Mouse (Mus musculus): ENCODE measurements around the gene Stag2. TPM values are rescaled to one million over a fixed set of nuclear protein-coding genes. Genes with fewer than 3 reads are reported as not detected.
A peak's percentile ranks its signal among the peaks of the same experiment; 100 is the strongest.

Stag2 gene
- total RNA-seq (2015; ENCODE audit: low replicate concordance) (57.6 and 65.8 TPM in 2 replicates), total RNA-seq (2017; ENCODE audit: low replicate concordance) (153 and 155 TPM in 2 replicates)

DNA sequence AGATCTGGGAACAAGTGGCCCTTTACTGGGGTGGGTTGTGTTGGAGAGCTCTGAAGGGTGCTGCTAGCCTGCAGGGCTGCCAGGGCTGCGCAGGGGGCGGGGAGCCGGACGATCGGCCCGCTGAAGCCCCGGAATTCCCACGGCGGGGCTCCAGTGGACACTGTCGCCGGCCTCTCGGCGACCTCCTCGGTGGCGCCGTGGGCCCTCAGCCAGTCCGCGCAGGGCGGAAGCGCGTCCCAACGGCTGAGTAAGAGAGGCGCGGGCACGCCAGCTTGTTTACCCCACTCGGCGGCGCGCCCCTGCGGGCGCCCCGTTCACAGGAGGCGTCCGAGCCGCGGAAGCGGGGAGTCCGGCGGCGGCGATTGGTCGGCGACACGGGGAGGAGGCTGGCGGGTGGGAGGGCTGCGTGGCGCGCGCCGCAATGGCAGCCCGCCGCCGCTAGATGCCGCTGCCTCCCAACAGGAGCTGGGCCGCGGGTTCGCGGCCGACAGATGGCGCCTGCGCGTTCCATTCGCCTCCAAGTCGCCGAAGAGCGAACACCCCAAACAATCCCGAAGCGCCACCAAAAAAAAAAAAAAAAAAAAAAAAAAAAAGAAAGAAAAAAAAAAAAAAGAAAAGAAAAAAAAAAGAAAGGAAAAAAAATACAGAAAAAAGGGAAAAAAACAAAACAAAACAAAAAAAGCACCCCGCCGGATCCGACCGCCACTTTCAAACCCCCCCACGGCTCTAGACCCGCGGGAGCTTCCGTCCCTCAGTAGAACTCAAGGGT, at the start of gene Stag2:
TSS of gene Stag2 (plus strand) at position 530 of the 769 bp plus-strand sequence.
- ATAC-seq (replicated peaks; ENCODE audit: low FRiP score, poor library complexity, severe bottlenecking), result peak; percentile 85

DNA sequence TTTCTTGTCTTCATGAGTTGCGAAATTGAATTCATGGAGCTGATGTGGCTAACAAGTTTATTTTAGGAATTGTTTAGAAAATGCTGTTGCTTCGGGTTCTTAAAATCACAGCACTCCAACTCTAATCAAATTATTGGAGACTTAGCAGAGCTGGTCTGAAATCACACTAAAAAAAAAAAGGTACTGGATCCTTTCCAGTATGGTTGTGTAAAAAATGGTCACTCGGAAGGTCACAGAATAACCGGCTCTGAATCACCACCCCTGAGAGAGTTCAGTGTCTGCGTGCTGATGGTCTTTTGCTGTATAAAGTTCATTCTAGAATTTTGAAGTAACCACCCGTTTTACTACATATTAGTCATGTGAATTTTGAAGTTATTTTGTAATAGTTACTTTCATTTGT, 42.0 kb upstream of the Stag2 start:
- ATAC-seq (replicated peaks; ENCODE audit: low FRiP score, poor library complexity, severe bottlenecking), result no peak

DNA sequence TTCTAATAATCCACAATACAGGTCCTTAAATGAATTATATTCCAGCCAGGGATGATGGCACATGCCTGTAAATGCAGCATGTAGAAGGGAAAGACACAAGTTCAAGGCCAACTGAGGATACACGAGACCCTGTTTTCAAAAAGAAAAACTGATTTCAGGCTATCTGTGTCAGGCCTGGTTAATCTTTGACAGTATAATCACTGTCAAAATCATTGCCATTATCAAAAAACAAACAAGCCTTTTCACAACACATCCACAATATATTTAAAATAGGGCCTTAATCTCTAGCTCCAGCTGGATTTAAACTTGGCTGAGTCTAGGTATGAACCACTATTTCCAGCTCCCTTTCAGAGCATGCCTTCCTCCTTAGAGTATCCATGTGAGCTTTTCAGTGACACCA, 38.5 kb upstream of the Stag2 start:
- no peak for ATAC-seq (replicated peaks; ENCODE audit: low FRiP score, poor library complexity, severe bottlenecking)

DNA sequence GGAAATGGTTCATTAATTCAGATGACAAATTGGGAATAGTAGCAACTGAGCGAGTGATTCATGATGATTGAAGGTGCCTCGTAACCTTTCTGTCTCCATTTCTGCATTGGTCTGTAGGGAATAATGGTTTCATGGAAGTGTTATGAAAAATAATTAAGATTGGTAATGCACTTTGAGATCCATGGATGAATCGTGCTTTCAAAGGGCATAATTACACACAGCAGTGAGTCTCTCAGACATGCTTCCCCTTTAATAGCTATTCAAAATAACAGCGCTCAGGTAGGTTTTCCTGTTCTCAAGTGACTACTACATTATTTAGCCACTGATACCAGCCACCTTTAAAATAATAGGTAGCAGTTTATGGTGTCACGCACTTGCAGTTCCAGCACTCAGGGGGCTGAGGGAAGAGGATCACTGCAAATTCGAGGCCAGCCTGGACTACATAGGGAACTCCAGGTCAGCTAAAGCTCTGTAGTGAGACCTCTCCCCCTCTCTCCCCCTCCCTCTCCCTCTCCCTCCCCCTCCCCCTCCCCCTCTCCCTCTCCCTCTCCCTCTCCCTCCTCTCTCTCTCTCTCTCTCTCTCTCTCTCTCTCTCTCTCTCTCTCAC, 29.6 kb upstream of the Stag2 start:
- ATAC-seq (replicated peaks; ENCODE audit: low FRiP score, poor library complexity, severe bottlenecking), result no peak

DNA sequence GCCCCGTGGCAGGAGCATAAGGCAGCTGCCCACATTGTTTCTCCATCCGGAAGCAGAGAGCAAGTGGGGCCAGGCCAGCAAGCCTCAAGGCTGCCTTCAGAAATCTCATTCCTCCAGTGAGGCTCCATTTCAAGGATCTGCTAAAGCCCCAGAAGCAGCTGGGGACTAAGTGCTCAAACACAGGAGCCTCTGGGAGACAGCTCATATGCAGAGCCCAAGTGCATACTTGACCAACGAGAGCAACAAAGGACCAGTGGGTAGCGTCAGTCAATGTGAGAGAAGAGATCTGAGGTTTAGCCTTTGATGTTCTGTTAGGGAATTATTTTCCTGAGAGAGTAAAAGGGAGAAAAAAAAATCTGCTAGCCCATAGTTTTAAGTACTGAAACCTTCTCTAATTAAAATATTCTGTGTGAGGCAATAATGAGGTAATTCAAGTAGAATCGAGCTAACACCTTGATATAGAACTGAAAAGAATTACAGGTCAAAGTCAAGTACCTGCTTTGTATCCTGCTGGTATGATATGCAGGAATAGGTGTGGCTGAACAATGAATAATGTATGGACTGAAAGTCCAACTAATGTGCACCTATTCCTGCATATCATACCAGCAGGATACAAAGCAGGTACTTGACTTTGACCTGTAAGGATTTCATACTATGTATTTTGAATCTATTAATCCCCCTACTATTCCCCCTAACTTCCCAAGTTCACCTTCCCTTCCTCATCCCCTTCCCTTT, 24.0 kb upstream of the Stag2 start:
- no peak for ATAC-seq (replicated peaks; ENCODE audit: low FRiP score, poor library complexity, severe bottlenecking)

DNA sequence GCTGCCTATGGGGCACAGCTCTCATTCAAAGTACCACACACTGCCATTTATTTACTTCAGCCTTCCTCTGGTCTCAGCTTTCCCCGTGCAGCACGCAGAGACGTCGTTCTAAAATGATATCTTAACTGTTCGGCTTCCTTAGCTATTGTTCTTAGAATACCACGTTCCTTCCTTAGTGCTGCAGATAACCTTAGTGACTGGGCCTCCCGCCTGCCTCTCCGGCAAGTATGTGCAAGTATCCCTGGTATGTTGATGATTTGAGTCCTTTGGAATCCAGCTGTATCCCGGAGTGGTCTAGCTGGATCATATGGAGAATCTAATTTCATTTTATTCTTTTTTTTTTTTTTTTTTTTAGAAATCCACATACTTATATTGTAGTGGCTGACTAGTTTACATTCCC, 9.2 kb upstream of the Stag2 start:
- no peak for ATAC-seq (replicated peaks; ENCODE audit: low FRiP score, poor library complexity, severe bottlenecking)

DNA sequence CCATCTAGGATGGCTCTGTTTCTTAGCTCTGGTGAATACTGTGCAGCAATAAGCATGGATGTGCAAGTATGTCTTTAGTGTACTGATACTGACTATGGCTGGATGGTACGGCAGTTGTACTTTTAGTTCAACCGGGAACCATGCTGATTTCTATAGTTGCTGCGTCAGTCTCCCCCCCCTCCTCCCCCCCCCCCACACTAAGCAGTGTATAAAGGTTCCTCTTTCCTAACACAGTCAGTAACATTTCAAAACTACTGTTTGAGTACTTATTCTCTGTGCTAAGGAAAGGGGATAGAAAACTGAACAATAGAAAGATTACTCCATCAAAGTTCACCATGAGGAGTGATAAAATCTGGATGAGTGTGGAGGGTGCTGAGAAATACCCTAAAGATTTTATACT, 6.5 kb upstream of the Stag2 start:
- ATAC-seq (replicated peaks; ENCODE audit: low FRiP score, poor library complexity, severe bottlenecking), result no peak

DNA sequence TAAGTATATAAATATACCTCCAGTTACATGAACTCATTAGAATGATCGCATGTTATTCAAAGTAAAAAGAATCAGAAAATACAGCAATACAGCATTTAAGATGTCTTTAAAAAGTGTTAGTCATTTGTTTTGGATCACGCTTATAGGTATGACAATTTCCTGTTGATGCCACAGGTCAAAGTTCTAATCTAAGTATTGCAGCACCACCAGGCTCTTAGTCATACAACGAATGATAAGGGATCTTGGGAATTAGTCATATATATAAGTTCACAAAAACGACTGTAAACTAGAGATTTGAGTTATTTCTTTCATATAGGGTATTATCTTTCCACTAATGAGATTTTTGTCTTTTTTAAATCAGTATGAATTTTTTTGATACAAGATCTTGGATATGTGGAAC, 5.1 kb upstream of the Stag2 start:
- no peak for ATAC-seq (replicated peaks; ENCODE audit: low FRiP score, poor library complexity, severe bottlenecking)

DNA sequence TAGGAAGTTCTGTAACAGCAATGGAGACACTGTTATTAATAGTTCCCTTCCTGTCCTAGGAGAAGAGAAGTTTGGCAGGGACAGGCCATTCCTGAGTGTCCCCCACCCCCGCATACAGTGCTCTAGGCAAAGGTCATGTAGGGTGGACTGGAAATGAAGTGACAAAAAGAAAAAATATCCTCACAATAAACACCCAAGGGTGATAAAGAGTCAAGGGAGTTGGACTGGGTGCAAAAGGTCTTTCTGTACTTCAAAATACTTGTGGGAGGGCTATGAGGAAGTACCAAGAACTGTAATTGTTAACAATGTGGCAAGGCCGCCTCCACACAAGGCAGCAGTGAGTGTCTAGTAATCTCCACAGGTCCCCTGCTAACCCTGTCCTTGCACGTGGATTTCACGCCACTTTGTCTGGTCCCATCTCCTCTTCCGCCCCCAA, 1.1 kb upstream of the Stag2 start:
- no peak for ATAC-seq (replicated peaks; ENCODE audit: low FRiP score, poor library complexity, severe bottlenecking)

DNA sequence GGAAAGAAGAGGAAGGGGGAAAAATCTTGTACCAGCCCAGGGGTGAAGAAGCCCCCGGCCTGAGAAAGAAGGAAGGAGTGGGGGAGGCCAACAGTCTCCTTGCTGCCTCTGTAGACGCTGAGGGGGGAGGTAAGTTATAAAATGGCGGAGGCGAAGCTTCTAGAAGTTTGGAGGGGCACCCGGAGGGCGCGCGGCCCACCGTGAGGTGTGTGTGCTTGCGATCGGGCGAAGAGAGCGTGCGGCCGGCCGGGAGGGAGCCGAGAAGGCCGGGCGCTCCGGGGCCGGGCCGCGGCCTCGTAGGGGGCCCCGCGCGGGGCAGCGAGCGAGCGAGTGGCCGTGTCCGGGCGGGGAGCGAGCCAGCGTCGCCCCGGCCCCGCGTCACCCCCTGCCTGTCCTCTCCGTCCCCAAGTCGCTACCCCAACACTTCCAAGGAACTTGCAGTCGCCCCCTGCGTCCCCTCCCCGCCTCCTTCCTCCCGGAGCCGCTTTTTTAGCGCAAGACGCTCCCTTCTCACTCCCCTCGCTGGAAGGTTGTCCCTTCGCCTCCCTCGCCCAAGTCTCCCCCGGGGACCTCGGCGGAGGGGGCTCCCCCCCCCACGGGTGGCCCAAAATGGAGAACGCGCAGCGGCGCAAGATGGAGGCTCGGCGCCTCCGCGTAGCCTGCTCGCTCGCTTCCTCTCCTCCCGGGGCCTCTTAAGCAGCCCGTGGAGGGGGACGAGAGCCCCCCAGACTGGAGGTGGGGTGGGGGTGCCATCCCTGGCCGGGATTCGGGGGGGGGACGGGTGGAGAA, 634 bp downstream of the Stag2 start:
- ATAC-seq (replicated peaks; ENCODE audit: low FRiP score, poor library complexity, severe bottlenecking), result peak; percentile 9; the same call in 1 of the 2 replicates

DNA sequence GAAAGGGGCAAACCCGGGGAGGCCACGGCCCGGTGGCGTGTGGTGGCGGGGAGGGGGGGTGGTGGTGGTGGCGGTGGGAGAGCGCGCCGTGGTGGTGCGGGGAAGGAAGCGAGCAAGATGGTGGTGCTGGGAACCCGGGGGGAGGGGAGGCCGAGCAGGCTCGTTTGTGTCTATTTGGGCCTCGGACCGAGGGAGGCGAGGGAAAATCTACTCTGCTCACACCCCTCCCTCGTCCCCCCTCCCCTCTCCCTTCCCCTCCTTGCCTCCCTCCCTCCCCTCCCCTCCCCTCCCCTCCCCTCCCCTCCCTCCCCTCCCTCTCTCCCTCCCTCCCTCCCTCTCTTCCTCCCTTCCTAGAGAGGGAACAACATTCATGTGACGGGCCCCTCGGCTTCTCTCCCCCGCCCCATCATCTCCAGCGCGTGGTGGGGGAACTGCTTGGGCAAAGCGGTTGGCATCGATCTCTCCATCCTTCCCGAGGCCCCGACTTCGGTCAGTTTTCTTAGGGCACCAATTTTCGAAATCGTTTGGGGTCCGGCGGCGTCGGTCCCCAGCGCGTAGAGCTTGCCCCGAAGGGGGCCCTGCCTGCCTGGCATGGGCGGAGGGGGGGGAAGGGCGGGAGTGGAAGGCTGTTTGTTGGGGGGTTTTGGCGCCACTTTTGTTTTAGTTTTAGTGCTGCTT, 1.4 kb downstream of the Stag2 start:
- no peak for ATAC-seq (replicated peaks; ENCODE audit: low FRiP score, poor library complexity, severe bottlenecking)

DNA sequence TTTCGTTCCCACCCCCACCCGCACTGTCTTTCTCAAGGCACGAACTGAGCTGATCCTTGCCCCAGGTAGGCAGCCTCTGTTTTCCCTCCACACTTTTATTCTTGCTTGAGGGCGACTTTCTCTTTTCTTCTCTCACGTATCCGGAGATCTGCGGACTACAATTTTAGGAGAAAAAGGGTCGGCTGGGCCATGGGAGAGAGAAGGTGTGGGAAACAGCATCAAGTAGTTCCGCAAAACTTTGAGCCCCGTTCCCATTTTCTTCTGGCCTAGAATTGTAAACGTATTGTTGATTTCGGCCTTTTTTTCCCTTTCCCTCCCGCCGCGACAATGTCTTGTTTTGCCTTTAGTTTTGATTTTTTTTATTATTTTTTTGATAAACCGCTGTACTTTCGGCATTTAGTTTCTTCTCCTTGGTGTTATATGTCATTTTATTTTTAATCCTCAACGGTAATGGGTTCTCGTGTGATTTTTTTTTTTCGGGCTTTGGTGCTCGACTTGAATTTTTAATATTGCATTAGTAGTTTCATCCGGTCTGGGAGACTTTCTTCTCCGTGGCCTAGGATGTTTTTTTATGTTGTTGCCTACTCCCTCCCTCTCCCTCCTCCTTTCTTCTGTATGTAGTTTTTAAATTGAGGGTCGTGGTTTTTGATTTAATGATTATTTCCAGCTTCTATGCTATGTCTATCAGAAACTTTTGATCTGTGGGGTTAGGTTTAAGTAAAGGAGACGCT, 2.1 kb downstream of the Stag2 start:
- no peak for ATAC-seq (replicated peaks; ENCODE audit: low FRiP score, poor library complexity, severe bottlenecking)

DNA sequence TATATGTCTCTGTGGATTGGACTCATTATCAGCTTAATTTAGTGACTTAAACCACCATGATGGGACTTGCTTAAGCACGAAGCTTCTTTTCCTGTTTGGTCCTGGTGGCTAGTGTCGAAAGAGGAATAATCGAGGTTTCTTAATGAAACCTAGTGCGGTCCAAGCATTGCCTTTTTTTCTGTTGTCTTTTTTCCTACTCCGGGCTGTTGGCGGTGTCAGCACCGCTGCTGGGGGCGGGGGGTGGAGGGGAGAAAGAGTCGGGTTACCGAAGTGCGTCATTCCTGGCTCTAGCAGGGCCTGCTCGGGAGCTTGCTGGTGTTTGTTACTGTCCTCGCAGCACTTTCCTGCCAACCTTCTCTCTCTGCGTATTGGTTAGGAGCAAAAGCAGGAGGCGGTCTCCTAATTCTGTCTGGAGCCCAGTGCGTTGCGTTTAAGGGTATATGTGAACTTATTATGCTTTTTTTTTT, 2.8 kb downstream of the Stag2 start:
- ATAC-seq (replicated peaks; ENCODE audit: low FRiP score, poor library complexity, severe bottlenecking), result peak; percentile 76

DNA sequence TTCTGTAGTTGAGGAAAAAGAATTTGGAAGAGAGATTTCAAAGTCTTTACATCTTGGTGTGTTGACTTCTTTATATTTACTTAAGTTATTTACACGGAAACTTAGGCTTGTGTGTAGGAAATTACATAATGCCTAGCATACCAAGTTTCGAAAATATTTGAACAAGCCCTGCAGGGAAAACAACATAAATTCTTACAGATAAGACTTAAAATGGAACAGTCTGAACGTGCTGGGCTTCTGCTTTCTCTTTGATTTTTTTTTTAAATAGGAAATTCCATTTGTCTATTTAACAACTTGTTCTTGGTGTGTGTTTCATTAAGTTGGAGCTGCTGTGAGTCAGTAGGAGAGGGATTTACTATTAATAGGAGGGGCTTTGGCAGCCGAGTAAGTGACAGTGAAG, 3.9 kb downstream of the Stag2 start:
- no peak for ATAC-seq (replicated peaks; ENCODE audit: low FRiP score, poor library complexity, severe bottlenecking)

DNA sequence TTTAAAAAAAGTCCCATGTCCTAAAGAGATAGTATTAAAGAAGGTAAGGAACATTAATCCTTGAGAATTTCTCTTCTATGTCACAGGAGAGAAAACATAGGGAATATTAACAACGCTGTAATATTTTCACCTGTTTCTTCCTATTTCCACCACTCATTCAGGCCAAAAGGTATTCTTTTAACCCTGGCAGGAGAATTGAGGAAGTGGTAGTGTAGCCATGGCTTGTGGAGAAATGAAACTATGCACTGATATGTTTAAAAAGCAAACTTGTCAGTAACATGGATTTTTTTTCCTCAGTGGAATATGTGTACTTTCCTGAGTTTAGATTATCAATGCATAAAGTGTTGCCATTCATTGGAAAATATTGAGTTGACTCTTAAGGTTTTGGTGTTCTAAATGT, 16.3 kb downstream of the Stag2 start:
- no peak for ATAC-seq (replicated peaks; ENCODE audit: low FRiP score, poor library complexity, severe bottlenecking)

DNA sequence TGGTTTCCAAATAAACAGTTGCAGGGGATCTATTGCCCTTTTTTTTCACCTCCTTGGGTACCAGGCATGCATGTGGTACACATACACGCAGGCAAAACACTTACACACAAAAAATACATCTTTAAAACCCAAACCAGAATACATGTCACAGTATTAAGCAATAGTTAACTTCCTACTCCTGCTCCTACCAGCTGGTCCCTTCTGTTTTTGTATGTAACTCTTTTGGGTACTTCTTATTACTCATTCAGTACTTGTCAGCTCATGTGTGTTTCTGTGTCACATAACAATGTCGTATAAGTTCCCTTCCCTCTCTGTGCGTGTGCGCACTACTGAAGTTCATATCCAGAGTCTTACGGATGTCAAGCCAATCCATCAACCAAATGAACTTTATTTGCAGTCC, 21.7 kb downstream of the Stag2 start:
- no peak for ATAC-seq (replicated peaks; ENCODE audit: low FRiP score, poor library complexity, severe bottlenecking)

DNA sequence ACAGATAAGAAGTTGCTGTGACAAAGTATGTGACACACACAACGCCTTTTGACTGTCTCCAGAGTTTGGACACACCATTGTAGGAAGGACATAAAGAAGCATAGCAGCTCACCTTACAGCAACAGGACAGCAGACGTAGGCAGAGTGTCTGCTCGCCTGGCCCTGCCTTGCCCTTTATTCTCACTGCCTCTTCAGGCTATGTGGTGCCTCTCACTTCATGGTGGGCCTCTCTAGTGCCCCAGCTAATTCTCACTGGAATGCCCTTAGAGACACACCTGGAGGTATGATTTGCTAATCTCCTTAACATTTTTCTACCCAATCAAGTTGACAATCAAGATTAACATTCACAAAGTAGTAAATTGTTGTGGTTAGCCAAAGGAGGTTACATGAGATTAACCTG, 38.5 kb downstream of the Stag2 start:
- ATAC-seq (replicated peaks; ENCODE audit: low FRiP score, poor library complexity, severe bottlenecking), result no peak

DNA sequence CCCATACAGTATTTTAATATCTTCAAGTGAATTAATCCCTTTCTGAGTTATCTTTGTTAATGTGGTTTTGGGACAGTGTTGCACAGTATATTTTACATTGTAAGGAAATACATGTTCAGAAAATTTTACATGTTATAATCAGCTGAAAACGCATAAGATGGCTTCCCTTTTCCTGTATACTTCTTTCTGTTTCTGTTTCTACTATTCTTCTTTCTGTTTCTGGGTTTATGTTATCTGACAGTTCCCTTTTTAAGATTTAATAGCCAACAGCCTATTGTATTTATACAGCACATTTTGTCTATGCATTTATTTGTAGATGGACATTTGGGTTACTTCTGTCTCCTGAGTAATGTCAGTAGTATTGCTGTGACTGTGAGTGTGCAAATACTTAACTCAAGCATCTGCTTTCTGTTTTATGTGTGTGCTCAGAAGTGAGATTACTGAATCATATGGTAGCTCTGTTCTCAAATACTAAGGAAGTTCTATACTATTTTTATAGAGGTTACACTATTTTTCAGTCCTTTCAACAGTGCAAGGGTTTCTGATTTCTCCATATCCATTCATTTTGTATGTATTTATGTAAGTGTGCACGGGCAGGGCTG, 39.8 kb downstream of the Stag2 start:
- no peak for ATAC-seq (replicated peaks; ENCODE audit: low FRiP score, poor library complexity, severe bottlenecking)

Measured in erythroblast, adult 5-6 weeks (primary cell).